Mouse (Mus musculus) spleen, adult 2 months (tissue): ENCODE results near the gene AA986860. TPM values are rescaled to one million over a fixed set of nuclear protein-coding genes. Genes with fewer than 3 reads are reported as not detected.

Experiments used
- DNase-seq, 2 experiments: peaks; one replicate each; pipeline versions ENCODE4 v3.0.0 to v3.0.0-alpha.2; 2012 to 2021; ENCODE audit warnings: low spot score in 2 of 2, low read depth in 1 of 2
- H3K27ac ChIP-seq: fragments of 200-500 bp; 2 replicates; pipeline ENCODE4 v1.5.1; 2012; ENCODE audit warnings: low read length, inconsistent platforms; ENCODE audit not compliant: insufficient read depth
- H3K27me3 ChIP-seq: fragments of 200-500 bp; 2 replicates; pipeline ENCODE4 v1.6.1; 2012; ENCODE audit warnings: mild to moderate bottlenecking, moderate library complexity, low read length, inconsistent platforms; ENCODE audit not compliant: control insufficient read depth, insufficient read depth
- H3K36me3 ChIP-seq: fragments of 200-500 bp; 2 replicates; pipeline ENCODE4 v1.6.1; 2012; ENCODE audit warnings: mild to moderate bottlenecking, low read length, inconsistent platforms; ENCODE audit not compliant: control insufficient read depth, insufficient read depth
- H3K4me1 ChIP-seq: fragments of 200-500 bp; 2 replicates; pipeline ENCODE4 v1.6.1; 2011; ENCODE audit warnings: inconsistent platforms; ENCODE audit not compliant: control insufficient read depth, insufficient read depth, insufficient read length
- H3K4me3 ChIP-seq: fragments of 200-500 bp; 2 replicates; pipeline ENCODE4 v1.5.1; 2011; ENCODE audit warnings: mild to moderate bottlenecking, inconsistent platforms; ENCODE audit not compliant: insufficient read depth, insufficient read length; ENCODE audit errors: extremely low read depth
- CTCF ChIP-seq: fragments of 200-500 bp; IDR thresholded peaks from 2 replicates; pipeline ENCODE4 v1.5.1; 2011; ENCODE audit warnings: mild to moderate bottlenecking, inconsistent platforms; ENCODE audit not compliant: insufficient read depth, insufficient read length, insufficient replicate concordance; ENCODE audit errors: extremely low read depth
- POLR2A ChIP-seq: fragments of 200-500 bp; IDR thresholded peaks from 2 replicates; pipeline ENCODE4 v1.6.1; 2011; ENCODE audit warnings: low read depth, low read length, inconsistent platforms
- WGBS: fragments of 180-500 bp; shearing (Covaris S2); methylation state at CpG from one replicate; pipeline ENCODE4 v1.1.7; 2018; 5-methylcytosine and 5-hydroxymethylcytosine counted together
- polyA plus RNA-seq: library from polyadenylated mRNA; depleted of rRNA; stranded (reverse); fragments of >200 nt; gene quantifications from 2 replicates; pipeline ENCODE4 v1.2.3, GENCODE M21; 2012

AA986860 gene
- polyA plus RNA-seq, 1 experiment: 0.30 TPM

DNA sequence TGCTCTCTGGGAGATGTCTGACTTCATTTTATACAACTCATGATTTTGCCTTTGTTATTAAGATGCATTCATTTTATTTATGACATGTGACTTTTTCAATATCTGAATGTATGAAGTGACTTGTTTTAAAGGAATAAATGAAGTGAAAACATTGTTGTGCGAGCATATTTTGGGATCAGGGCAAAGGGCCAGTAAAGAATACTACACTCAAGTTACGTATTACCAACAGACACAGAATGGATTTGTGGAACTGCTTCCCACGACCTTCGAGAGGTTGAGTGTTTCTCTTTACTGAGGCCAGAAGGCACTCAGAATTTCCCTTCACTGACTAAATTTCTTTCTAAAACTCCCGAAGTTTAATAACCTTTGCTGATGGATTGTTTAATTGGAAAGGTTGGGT, 7.6 kb upstream of the AA986860 start:
- DNase-seq: no peak
- H3K4me1 ChIP-seq: no peaks in the 10 kb centered on the region; the same call in 1 of the 2 replicates
- TF ChIP-seq CTCF (no peak), POLR2A (no peak)
- H3K36me3 ChIP-seq: 0 out of 2 replicates have a peak, but pooled peaks cover under 1% of the 10 kb centered on the region
- H3K4me3 ChIP-seq: no peak overlapping the region
- H3K27ac ChIP-seq: no peak overlapping the region
- whole genome bisulfite sequencing: 90% methylated on average over 5 of the region's 5 CpGs
- H3K27me3 ChIP-seq: no peaks in the 10 kb centered on the region

GRCm38 (mm10) chr1:130726396-130726795, 5.4 kb upstream of the AA986860 start:
- no peaks in the 10 kb centered on the region for H3K27me3 ChIP-seq
- 98% methylated on average over 2 of the region's 2 CpGs for WGBS
- no peak overlapping the region for H3K4me3 ChIP-seq
- H3K27ac ChIP-seq: no peak overlapping the region
- H3K4me1 ChIP-seq: no peaks in the 10 kb centered on the region
- H3K36me3 ChIP-seq: no peaks in the 10 kb centered on the region
- no peak for DNase-seq
- TF ChIP-seq POLR2A (no peak), CTCF (no peak)

- TF ChIP-seq POLR2A: no peak
- TF ChIP-seq CTCF: no peak
- Histone ChIP-seq H3K4me1 (no peaks in the 10 kb centered on the region), H3K27me3 (no peaks in the 10 kb centered on the region), H3K4me3 (no peak overlapping the region), H3K36me3 (no peaks in the 10 kb centered on the region), H3K27ac (no peak overlapping the region)
- no peak for DNase-seq
- WGBS: 61% methylated on average over 1 of the region's 1 CpGs
These were observed 3.7 kb upstream of the AA986860 start for GRCm38 (mm10) chr1:130728070-130728469.

- no peak for DNase-seq
- H3K27me3 ChIP-seq: no peaks in the 10 kb centered on the region
- H3K4me1 ChIP-seq: no peaks in the 10 kb centered on the region
- TF ChIP-seq CTCF: no peak
- TF ChIP-seq POLR2A: no peak
- over 99% methylated on average over 3 of the region's 3 CpGs for WGBS
- no peak overlapping the region for H3K4me3 ChIP-seq
- H3K27ac ChIP-seq: no peak overlapping the region
- H3K36me3 ChIP-seq: no peaks in the 10 kb centered on the region
These were observed 3.1 kb upstream of the AA986860 start for GRCm38 (mm10) chr1:130728708-130729107.

- H3K27me3 ChIP-seq: no peaks in the 10 kb centered on the region
- no peak within 1 kb of the TSS for H3K4me3 ChIP-seq
- no peaks in the 10 kb centered on the region for H3K36me3 ChIP-seq
- no peaks in the 10 kb centered on the region for H3K4me1 ChIP-seq
- no peak within 1 kb of the TSS for H3K27ac ChIP-seq
- 74% methylated on average over 2 of the region's 2 CpGs for WGBS
- no peak for DNase-seq
- TF ChIP-seq CTCF (no peak), POLR2A (no peak)
These were observed 2.6 kb upstream of the AA986860 start, which contains the start of gene Pfkfb2 for GRCm38 (mm10) chr1:130729153-130729552. Gene Pfkfb2, minus strand, starts transcription at chr1:130729253.

DNA sequence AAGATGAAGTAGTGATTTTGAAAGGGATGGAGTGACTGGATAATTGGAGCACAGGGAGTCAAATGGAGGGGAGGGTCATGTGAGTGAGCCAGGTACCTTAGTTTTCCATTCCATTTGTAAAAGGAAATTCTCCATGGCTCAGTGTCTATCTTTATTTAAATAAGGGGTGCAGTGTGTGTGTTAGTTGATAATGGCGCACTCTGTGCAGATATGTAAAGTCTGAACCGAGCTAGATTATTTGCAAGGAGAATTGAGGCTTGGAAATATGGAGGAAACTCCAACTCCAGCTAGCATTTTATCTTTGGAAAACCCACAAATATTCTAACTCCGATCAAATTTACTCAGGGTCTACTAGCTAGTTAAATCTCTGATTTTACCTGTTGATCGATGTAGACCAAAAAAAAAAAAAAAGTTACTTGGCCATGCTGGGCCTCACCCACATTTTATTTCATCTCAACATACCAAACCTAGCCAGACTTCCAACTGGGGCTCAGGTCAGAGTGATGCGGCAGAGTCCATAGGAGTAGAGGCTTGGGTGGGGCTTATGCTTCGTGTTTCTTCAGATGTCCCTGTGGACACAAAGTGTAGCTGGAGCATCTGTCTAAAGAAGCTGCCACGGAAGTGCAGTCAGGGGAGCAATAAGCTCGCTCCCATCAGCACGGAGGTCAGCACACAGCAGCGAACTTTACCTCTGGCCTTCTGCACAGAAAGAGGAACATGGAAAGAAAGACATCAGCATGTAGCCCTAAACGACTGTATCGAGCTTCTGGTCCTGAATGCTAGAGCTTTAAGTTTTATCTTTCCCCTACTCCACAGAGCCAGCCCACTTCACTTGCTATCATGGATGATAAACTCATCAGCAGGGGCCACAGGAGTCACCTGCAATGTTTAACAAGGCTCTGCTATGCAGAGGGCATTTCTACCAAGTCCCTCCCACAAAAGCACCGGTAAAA, 1.2 kb downstream of the AA986860 start:
- Histone ChIP-seq H3K36me3 (no peaks in the 10 kb centered on the region), H3K27ac (no peak overlapping the region), H3K4me1 (no peaks in the 10 kb centered on the region), H3K4me3 (no peak overlapping the region), H3K27me3 (no peaks in the 10 kb centered on the region)
- TF ChIP-seq CTCF (no peak), POLR2A (no peak)
- no peak for DNase-seq
- whole genome bisulfite sequencing: 70% methylated on average over 13 of the region's 13 CpGs

DNA sequence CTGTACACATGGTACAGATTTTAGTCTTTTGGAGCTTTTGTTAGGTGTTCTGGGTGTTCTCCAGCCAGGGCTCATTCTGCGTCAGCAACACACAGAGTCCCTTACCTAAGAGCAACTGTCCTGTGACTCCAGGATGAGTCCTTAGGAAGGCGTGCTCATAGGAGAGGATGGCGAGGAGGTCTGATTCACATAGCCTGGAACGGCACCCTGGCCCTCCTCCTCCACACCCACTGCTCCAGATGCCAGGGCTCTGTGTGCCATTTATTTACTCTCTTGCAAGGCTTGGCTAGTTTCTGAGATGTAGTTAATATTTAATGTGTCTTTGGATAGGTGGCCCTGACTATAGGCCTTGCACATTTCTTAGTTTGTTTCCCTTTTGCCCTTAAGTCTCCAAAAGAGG, 1.9 kb downstream of the AA986860 start:
- Histone ChIP-seq H3K27ac (no peak overlapping the region), H3K4me3 (no peak overlapping the region), H3K27me3 (no peaks in the 10 kb centered on the region), H3K36me3 (no peaks in the 10 kb centered on the region), H3K4me1 (no peaks in the 10 kb centered on the region)
- 92% methylated on average over 4 of the region's 4 CpGs for WGBS
- DNase-seq: no peak
- TF ChIP-seq POLR2A: no peak
- TF ChIP-seq CTCF: no peak
